Mouse (Mus musculus): Measurements from ENCODE around the gene Serpina3c. TPM values are rescaled to one million over a fixed set of nuclear protein-coding genes. Genes with fewer than 3 reads are reported as not detected.

The Serpina3c gene
- total and polyA plus RNA-seq, 3 experiments: not detected

DNA sequence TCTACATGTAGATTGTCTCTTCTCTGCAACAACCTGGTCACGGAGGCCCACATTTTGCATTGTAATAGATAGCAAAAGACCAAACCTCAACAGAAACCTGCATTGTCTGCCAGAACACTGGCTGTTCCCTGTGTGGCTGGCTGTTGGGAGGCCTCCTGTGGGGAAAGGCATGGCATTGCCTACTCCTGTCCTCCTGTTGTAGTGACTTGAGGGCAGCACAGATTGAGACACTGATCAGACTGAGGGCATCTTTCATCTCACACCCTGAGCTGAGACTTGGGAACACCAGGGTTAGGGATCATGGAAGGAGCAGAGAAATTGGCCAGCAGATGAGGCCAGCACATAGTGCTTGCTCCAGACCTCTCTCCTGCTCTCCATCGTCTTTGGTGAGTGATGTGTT lies 15.5 kb downstream of the Serpina3c start:
- in situ Hi-C loops (cut with MboI; ENCODE audit: low pct_ligation_motif_present, low pct_unique_long_range_greater_than_20kb, low sequenced_read_pairs): no loop called here
- Histone ChIP-seq H3K27ac (ENCODE audit: insufficient read depth, low read depth) (no peak overlapping the region), H3K4me3 (replicated peaks in 1 of 3; ENCODE audit: low read depth in 2 of 3, low read length in 2 of 3, poor library complexity in 1 of 3) (no peak overlapping the region), H3K9ac (ENCODE audit: insufficient read depth, low read depth) (no peak overlapping the region), H3K9me3 (replicated peaks; ENCODE audit: low read length) (no peaks in the 10 kb centered on the region), H3K4me2 (ENCODE audit: insufficient read depth, low read depth, poor library complexity, severe bottlenecking) (no peak overlapping the region), H3K36me3 (replicated peaks in 1 of 2; ENCODE audit: control insufficient read depth in 1 of 2, insufficient read depth in 1 of 2, low read length in 1 of 2) (no peaks in the 10 kb centered on the region), H3K79me2 (replicated peaks; ENCODE audit: control insufficient read depth, extremely low read depth, insufficient read depth, poor library complexity, severe bottlenecking) (no peaks in the 10 kb centered on the region), H3K4me1 (ENCODE audit: control insufficient read depth in 1 of 2, insufficient read depth in 2 of 2) (no peaks in the 10 kb centered on the region), H3K27me3 (replicated peaks) (peaks cover 83% of the 10 kb centered on the region)
- DNase-seq (ENCODE audit: extremely low read depth): no peak
- TF ChIP-seq E2F4 (IDR thresholded peaks at IDR 0.05; ENCODE audit: insufficient replicate concordance, low read depth, low read length): no peak
- no peak for TF ChIP-seq NELFE (IDR thresholded peaks at IDR 0.05; ENCODE audit: low read depth, low read length)
- no peak for TF ChIP-seq RCOR1 (conservative IDR thresholded peaks at IDR 0.05; ENCODE audit: low read depth, low read length)
- no peak for TF ChIP-seq ELF1 (IDR thresholded peaks at IDR 0.05; ENCODE audit: low read depth, low read length)
- dilution Hi-C loops (cut with MboI; ENCODE audit: extremely low pct_ligation_motif_present, extremely low pct_unique_long_range_greater_than_20kb, low sequenced_read_pairs): no loop called here

DNA sequence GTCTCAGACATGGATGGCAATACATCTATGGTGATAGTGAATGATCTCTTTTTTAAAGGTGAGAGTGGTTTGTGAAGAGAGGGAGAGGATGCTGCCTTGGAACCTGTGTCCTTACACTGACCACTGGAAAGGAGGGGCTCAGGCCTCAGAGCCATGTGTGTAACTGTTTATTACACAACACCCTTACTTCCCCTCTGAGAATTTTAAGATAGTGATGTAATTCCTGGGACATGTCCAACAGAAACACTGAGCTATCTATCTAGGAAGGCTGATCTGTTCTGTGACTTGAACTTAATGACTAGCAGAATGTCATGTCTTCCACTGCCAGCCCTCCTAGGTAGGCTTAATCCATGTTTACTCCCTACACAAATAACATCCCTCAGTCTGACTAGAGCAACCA lies 22.6 kb downstream of the Serpina3c start:
- Histone ChIP-seq H3K9me3 (replicated peaks; ENCODE audit: low read length) (no peaks in the 10 kb centered on the region), H3K27me3 (replicated peaks) (peaks cover 69% of the 10 kb centered on the region), H3K4me3 (replicated peaks in 1 of 3; ENCODE audit: low read depth in 2 of 3, low read length in 2 of 3, poor library complexity in 1 of 3) (no peak overlapping the region), H3K79me2 (replicated peaks; ENCODE audit: control insufficient read depth, extremely low read depth, insufficient read depth, poor library complexity, severe bottlenecking) (no peaks in the 10 kb centered on the region), H3K4me2 (ENCODE audit: insufficient read depth, low read depth, poor library complexity, severe bottlenecking) (no peak overlapping the region), H3K36me3 (replicated peaks in 1 of 2; ENCODE audit: control insufficient read depth in 1 of 2, insufficient read depth in 1 of 2, low read length in 1 of 2) (no peaks in the 10 kb centered on the region), H3K4me1 (ENCODE audit: control insufficient read depth in 1 of 2, insufficient read depth in 2 of 2) (no peaks in the 10 kb centered on the region), H3K27ac (ENCODE audit: insufficient read depth, low read depth) (no peak overlapping the region), H3K9ac (ENCODE audit: insufficient read depth, low read depth) (no peak overlapping the region)
- no peak for TF ChIP-seq SMC3 (IDR thresholded peaks at IDR 0.05; ENCODE audit: low read depth, low read length)
- TF ChIP-seq MXI1 (IDR thresholded peaks at IDR 0.05; ENCODE audit: low read depth, low read length): no peak
- no peak for TF ChIP-seq ZNF384 (IDR thresholded peaks at IDR 0.05; ENCODE audit: low read depth, low read length)
- TF ChIP-seq MAFK (IDR thresholded peaks at IDR 0.05; ENCODE audit: insufficient replicate concordance, low read length): no peak
- TF ChIP-seq USF1 (IDR thresholded peaks at IDR 0.05; ENCODE audit: low read depth, low read length): no peak
- no peak for TF ChIP-seq NELFE (IDR thresholded peaks at IDR 0.05; ENCODE audit: low read depth, low read length)
- no peak for TF ChIP-seq HCFC1 (IDR thresholded peaks at IDR 0.05; ENCODE audit: low read depth, low read length)
- TF ChIP-seq GABPA (IDR thresholded peaks at IDR 0.05; ENCODE audit: insufficient replicate concordance, low read depth, low read length): no peak
- dilution Hi-C loops (cut with MboI; ENCODE audit: extremely low pct_ligation_motif_present, extremely low pct_unique_long_range_greater_than_20kb, low sequenced_read_pairs) (no loop called here), in situ Hi-C loops (cut with MboI; ENCODE audit: low pct_ligation_motif_present, low pct_unique_long_range_greater_than_20kb, low sequenced_read_pairs) (no loop called here)
- DNase-seq (ENCODE audit: extremely low read depth): no peak

GRCm38 (mm10) chr12:104127696-104128095 lies 26.0 kb downstream of the Serpina3c start, which contains the start of gene Serpina3b:
TSS of gene Serpina3b (plus strand) at chr12:104127996.
- TF ChIP-seq JUND (conservative IDR thresholded peaks at IDR 0.05; ENCODE audit: low read depth, low read length): no peak
- TF ChIP-seq JUN (IDR thresholded peaks at IDR 0.05; ENCODE audit: insufficient read depth, low read depth, low read length): no peak
- TF ChIP-seq TBP (conservative IDR thresholded peaks at IDR 0.05; ENCODE audit: low read depth, low read length): no peak
- TF ChIP-seq GABPA (IDR thresholded peaks at IDR 0.05; ENCODE audit: insufficient replicate concordance, low read depth, low read length): no peak
- TF ChIP-seq ZKSCAN1 (IDR thresholded peaks at IDR 0.05; ENCODE audit: borderline replicate concordance, low read depth, low read length): no peak
- TF ChIP-seq ZMIZ1 (IDR thresholded peaks at IDR 0.05; ENCODE audit: low read depth, low read length): no peak
- TF ChIP-seq ZNF384 (IDR thresholded peaks at IDR 0.05; ENCODE audit: low read depth, low read length): no peak
- no peak for TF ChIP-seq CTCF (conservative IDR thresholded peaks at IDR 0.05 in 1 of 2, IDR thresholded peaks at IDR 0.05 in 1 of 2; ENCODE audit: low read depth in 2 of 2, low read length in 2 of 2)
- TF ChIP-seq MXI1 (IDR thresholded peaks at IDR 0.05; ENCODE audit: low read depth, low read length): no peak
- TF ChIP-seq IRF4 (IDR thresholded peaks at IDR 0.05; ENCODE audit: low read depth, low read length): no peak
- TF ChIP-seq USF2 (conservative IDR thresholded peaks at IDR 0.05; ENCODE audit: low read depth, low read length): no peak
- no peak for TF ChIP-seq NELFE (IDR thresholded peaks at IDR 0.05; ENCODE audit: low read depth, low read length)

More at GRCm38 (mm10) chr12:104127696-104128095, 26.0 kb downstream of the Serpina3c start, which contains the start of gene Serpina3b:
- Histone ChIP-seq H3K27me3 (replicated peaks) (peaks cover 65% of the 10 kb centered on the region), H3K9ac (ENCODE audit: insufficient read depth, low read depth) (no peak within 1 kb of the TSS), H3K36me3 (replicated peaks in 1 of 2; ENCODE audit: control insufficient read depth in 1 of 2, insufficient read depth in 1 of 2, low read length in 1 of 2) (no peaks in the 10 kb centered on the region), H3K4me2 (ENCODE audit: insufficient read depth, low read depth, poor library complexity, severe bottlenecking) (no peak within 1 kb of the TSS), H3K27ac (ENCODE audit: insufficient read depth, low read depth) (no peak within 1 kb of the TSS), H3K4me3 (replicated peaks in 1 of 3; ENCODE audit: low read depth in 2 of 3, low read length in 2 of 3, poor library complexity in 1 of 3) (no peak within 1 kb of the TSS), H3K4me1 (ENCODE audit: control insufficient read depth in 1 of 2, insufficient read depth in 2 of 2) (no peaks in the 10 kb centered on the region), H3K9me3 (replicated peaks; ENCODE audit: low read length) (no peaks in the 10 kb centered on the region), H3K79me2 (replicated peaks; ENCODE audit: control insufficient read depth, extremely low read depth, insufficient read depth, poor library complexity, severe bottlenecking) (no peaks in the 10 kb centered on the region)
- DNase-seq (ENCODE audit: extremely low read depth): no peak
- in situ Hi-C loops (cut with MboI; ENCODE audit: low pct_ligation_motif_present, low pct_unique_long_range_greater_than_20kb, low sequenced_read_pairs) (no loop called here), dilution Hi-C loops (cut with MboI; ENCODE audit: extremely low pct_ligation_motif_present, extremely low pct_unique_long_range_greater_than_20kb, low sequenced_read_pairs) (no loop called here)

All from CH12.LX (cell line).